Mouse (Mus musculus) kidney, embryonic 14.5 days (tissue): ENCODE data around the gene Lcmt2. TPM values are rescaled to one million over a fixed set of nuclear protein-coding genes. Genes with fewer than 3 reads are reported as not detected.
A peak's percentile ranks its signal among the peaks of the same experiment; 100 is the strongest.
"Not testable (repeated sequence)": the region's sequence is repeated elsewhere in the genome, so short reads cannot be mapped to it uniquely, and the experiment has no call there.

Source experiments
- ATAC-seq: fragments of 200-750 bp; cut with Nextera tagmentation; 2 replicates; pipeline ENCODE4 v1.8.0; 2017; ENCODE audit warnings: moderate number of reproducible peaks, mild to moderate bottlenecking, moderate TSS enrichment, moderate library complexity; ENCODE audit not compliant: low FRiP score, low TSS enrichment
- H3K27ac ChIP-seq: fragments of 300-500 bp; sonication (generic); 2 replicates; pipeline ENCODE4 v1.5.1; 2014; ENCODE audit warnings: low read depth, mild to moderate bottlenecking, low read length, moderate library complexity, mixed read lengths
- H3K27me3 ChIP-seq: fragments of 300-500 bp; sonication (generic); 2 replicates; pipeline ENCODE4 v1.6.1; 2014; ENCODE audit warnings: mild to moderate bottlenecking, low read length; ENCODE audit not compliant: control insufficient read depth, insufficient read depth
- H3K36me3 ChIP-seq: fragments of 300-500 bp; sonication (generic); 2 replicates; pipeline ENCODE4 v1.6.1; 2014; ENCODE audit warnings: low read length, mixed read lengths; ENCODE audit not compliant: control insufficient read depth, insufficient read depth
- H3K4me1 ChIP-seq: fragments of 300-500 bp; sonication (generic); 2 replicates; pipeline ENCODE4 v1.6.1; 2014; ENCODE audit warnings: low read length, mixed read lengths; ENCODE audit not compliant: control insufficient read depth, insufficient read depth
- H3K4me2 ChIP-seq: fragments of 300-500 bp; sonication (generic); replicated peaks from 2 replicates; pipeline ENCODE4 v1.6.1; 2014; ENCODE audit warnings: low read depth, mild to moderate bottlenecking, low read length
- H3K4me3 ChIP-seq: fragments of 300-500 bp; sonication (generic); 2 replicates; pipeline ENCODE4 v1.5.1; 2014; ENCODE audit warnings: mild to moderate bottlenecking, low read length
- H3K9ac ChIP-seq: fragments of 300-500 bp; sonication (generic); 2 replicates; pipeline ENCODE4 v1.6.1; 2014; ENCODE audit warnings: low read depth, mild to moderate bottlenecking, low read length, moderate library complexity
- H3K9me3 ChIP-seq: fragments of 300-500 bp; sonication (generic); 2 replicates; pipeline ENCODE4 v1.6.1; 2016; ENCODE audit warnings: low read length; ENCODE audit not compliant: control insufficient read depth
- WGBS: fragments of 180-500 bp; shearing (Covaris S2); extraction: QIAGEN DNeasy Blood & Tissue Kit; methylation state at CpG from one replicate; pipeline ENCODE4 v1.1.7; 2014; 5-methylcytosine and 5-hydroxymethylcytosine counted together
- polyA plus RNA-seq: library from polyadenylated mRNA; unstranded; fragments of >200 nt; fragmentation: Nextera tagmentation; extraction: Ambion mirVana; gene quantifications from 2 replicates; pipeline ENCODE4 v1.2.1, GENCODE M21; 2014

The Lcmt2 gene
- polyA plus RNA-seq, 1 experiment from 2014 or later: 22.1 TPM

DNA sequence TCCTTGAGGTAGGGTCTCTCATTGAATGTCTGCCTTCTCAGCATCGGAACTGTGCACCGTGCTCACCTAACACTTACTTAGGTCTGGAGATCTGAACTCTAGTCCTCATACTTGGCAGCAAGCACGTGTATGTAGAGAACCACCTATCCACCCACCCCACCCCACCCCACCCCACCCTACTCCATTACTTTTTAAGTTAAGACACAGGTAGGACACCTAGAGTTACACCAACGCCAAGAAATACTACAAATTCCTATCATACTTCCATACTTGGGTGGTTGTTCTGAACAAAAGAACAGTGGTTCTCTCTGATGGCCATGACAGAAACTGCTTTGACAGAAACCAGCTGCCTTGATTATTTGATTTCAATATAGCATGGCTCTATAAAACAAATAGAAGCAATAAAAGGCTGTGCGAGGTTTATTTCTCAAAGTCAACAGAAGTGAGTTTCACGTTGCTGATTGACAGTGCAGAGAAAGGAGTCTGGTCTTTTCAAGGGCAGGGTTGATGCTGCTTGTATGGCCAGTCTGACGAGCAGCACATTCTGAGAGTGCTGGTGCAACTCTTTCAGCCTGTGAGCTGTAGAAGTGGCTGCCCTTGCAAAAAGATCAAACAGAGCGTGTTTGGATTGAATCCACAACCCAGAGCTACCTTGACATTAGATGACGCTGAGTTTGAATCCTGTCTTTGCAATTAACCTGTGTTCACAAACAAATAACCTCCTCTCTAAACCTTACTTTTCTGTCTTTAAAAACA lies 11.4 kb downstream of the Lcmt2 start:
- no peaks in the 10 kb centered on the region for H3K27me3 ChIP-seq
- H3K9me3 ChIP-seq: no peaks in the 10 kb centered on the region
- no peaks in the 10 kb centered on the region for H3K4me1 ChIP-seq
- H3K9ac ChIP-seq: no peak overlapping the region
- 69% methylated on average over 9 of the region's 9 CpGs for WGBS
- no peaks in the 10 kb centered on the region for H3K36me3 ChIP-seq
- H3K27ac ChIP-seq: no peak overlapping the region
- ATAC-seq: no peak
- no peak overlapping the region for H3K4me3 ChIP-seq
- no peak overlapping the region for H3K4me2 ChIP-seq

DNA sequence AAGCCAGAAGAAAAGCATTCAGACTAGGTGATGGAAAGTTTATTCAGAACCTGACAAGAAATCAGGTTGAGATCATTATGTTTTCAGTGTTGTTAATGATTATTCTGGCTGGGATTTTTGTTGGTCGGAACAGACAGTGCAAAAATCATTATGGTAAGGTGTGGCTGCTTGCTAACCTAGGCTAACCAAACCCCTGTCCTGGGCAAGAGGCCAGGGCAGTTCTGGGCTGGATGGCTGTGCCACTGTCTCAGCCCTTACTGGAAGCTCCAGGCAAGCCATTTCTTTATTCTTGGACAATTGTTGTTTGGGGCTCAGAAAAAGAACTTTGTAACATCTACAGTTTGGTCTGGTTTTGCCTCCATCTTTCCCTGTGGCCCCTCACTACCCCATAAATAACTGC lies 12.9 kb downstream of the Lcmt2 start:
- no peaks in the 10 kb centered on the region for H3K9me3 ChIP-seq
- no peaks in the 10 kb centered on the region for H3K36me3 ChIP-seq
- no peak overlapping the region for H3K9ac ChIP-seq
- H3K27ac ChIP-seq: no peak overlapping the region
- ATAC-seq: no peak
- no peak overlapping the region for H3K4me2 ChIP-seq
- H3K4me1 ChIP-seq: no peaks in the 10 kb centered on the region
- H3K27me3 ChIP-seq: no peaks in the 10 kb centered on the region
- 71% methylated on average over 1 of the region's 1 CpGs for WGBS
- no peak overlapping the region for H3K4me3 ChIP-seq

DNA sequence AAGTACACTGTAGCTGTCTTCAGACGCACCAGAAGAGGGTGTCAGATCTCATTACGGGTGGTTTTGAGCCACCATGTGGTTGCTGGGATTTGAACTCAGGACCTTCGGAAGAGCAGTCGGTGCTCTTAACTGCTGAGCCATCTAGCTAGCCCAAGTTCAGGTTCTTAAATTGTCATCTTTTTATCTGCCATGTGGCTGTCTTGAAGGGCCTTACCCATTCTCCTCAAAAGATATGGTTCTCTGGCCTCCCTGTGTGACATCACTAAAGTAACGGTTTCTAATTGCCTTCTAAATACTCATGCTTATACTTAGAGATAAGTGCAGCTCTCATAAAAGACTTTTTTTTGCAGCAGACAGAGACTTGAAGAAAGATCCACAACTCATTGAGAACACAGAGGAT lies 14.2 kb downstream of the Lcmt2 start:
- not testable (repeated sequence) for H3K27me3 ChIP-seq, H3K9me3 ChIP-seq, ATAC-seq, H3K36me3 ChIP-seq, H3K4me3 ChIP-seq, H3K9ac ChIP-seq, H3K4me1 ChIP-seq, H3K27ac ChIP-seq, H3K4me2 ChIP-seq
- WGBS: 93% methylated on average over 5 of the region's 5 CpGs

DNA sequence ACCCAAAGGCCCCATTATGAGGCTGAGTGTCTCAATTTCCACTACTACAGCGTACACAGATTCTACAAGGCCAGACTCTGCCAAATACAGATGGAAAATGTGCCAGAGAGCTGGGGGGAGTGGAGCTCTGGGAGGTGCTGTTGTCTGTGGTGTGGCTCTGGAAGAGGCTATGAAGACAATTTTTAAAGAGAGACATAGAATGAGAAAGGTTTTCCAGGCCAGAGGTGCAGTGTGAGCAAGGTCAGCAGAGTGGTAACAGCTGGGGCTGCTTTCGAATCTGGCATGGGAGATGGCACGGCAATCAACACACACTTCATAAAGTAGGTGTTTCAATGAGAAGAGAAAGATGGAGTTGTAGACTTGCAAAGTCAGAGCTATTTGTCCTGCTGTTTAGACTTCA lies 21.2 kb downstream of the Lcmt2 start:
- H3K36me3 ChIP-seq: no peaks in the 10 kb centered on the region
- no peak overlapping the region for H3K27ac ChIP-seq
- no peaks in the 10 kb centered on the region for H3K4me1 ChIP-seq
- no peak for ATAC-seq
- no peak overlapping the region for H3K9ac ChIP-seq
- WGBS: 90% methylated on average over 3 of the region's 3 CpGs
- H3K4me2 ChIP-seq: no peak overlapping the region
- H3K4me3 ChIP-seq: no peak overlapping the region
- H3K9me3 ChIP-seq: no peaks in the 10 kb centered on the region
- no peaks in the 10 kb centered on the region for H3K27me3 ChIP-seq

DNA sequence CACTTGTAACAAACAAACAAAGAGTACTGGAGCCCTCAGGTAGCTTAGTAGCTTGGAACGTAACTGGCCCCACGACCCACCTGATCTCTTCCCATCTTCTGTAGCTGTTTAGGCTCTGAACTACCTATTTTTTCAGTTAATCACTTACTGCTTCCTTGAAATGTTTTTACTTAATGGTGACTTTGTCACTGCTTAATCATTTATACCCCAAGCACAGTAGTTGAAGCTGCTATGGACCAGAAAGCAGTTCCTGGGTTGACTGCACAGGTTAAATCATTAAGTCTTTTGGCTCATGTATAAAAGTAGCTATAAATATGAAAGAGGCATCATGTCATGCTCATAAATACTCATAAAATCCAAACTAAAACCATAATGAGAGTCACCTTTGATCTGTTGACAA lies 25.0 kb downstream of the Lcmt2 start:
- H3K27me3 ChIP-seq: no peaks in the 10 kb centered on the region
- no peak overlapping the region for H3K4me2 ChIP-seq
- H3K4me3 ChIP-seq: no peak overlapping the region
- no peaks in the 10 kb centered on the region for H3K4me1 ChIP-seq
- H3K9ac ChIP-seq: no peak overlapping the region
- no peak overlapping the region for H3K27ac ChIP-seq
- no peaks in the 10 kb centered on the region for H3K9me3 ChIP-seq
- no peaks in the 10 kb centered on the region for H3K36me3 ChIP-seq
- WGBS: 71% methylated on average over 2 of the region's 2 CpGs
- ATAC-seq: no peak

DNA sequence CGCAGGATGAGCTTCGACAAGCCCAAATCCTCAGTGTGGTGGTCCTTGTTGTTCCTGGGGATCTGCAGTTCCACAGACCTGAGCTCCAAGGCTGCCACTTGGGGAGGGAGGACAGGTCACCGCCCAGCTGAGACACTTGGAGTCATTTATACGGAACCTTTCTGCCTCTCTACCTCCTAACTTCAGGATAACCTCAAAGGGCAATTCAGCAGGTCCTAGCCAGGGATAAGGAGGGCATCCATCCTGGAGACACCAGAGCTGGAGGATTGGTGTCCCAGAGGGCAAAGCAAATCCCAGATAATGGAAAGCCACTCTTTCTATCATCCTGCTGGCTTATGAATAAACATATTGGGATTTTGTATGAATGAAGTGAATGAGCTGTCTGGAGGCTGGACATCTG lies 30.8 kb downstream of the Lcmt2 start, which contains the start of gene Tgm7:
Gene Tgm7 (minus strand): TSS at position 101 of the 400 bp plus-strand sequence.
- H3K4me3 ChIP-seq: no peak within 1 kb of the TSS
- no peak within 1 kb of the TSS for H3K9ac ChIP-seq
- 86% methylated on average over 4 of the region's 4 CpGs for WGBS
- H3K27me3 ChIP-seq: no peaks in the 10 kb centered on the region
- H3K27ac ChIP-seq: no peak within 1 kb of the TSS
- H3K4me2 ChIP-seq: no peak within 1 kb of the TSS
- H3K36me3 ChIP-seq: no peaks in the 10 kb centered on the region
- no peak for ATAC-seq
- H3K4me1 ChIP-seq: no peaks in the 10 kb centered on the region
- no peaks in the 10 kb centered on the region for H3K9me3 ChIP-seq

DNA sequence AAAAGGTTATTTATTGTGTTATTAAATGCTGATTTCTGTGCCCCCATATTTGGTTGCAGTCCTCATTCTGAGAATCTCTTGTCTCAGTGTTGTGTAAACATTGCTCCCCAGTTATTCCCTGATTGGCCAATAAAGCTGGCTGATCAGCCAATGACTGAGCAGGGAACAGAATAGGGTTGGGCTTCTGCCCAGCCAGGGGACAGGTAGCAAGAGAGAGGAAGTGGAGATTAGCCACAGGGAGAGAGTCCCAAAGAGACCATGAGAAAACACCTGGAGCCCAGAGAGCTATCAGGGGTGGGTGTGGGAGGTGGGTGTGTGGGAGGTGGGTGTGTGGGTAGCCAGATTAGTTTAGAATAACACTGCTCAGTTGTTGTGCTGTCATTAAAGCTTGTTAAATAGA lies 34.5 kb downstream of the Lcmt2 start:
- H3K4me3 ChIP-seq: no peak overlapping the region
- no peak overlapping the region for H3K4me2 ChIP-seq
- no peaks in the 10 kb centered on the region for H3K27me3 ChIP-seq
- no peaks in the 10 kb centered on the region for H3K4me1 ChIP-seq
- no peaks in the 10 kb centered on the region for H3K36me3 ChIP-seq
- no peaks in the 10 kb centered on the region for H3K9me3 ChIP-seq
- no peak overlapping the region for H3K9ac ChIP-seq
- no peak overlapping the region for H3K27ac ChIP-seq
- no peak for ATAC-seq

DNA sequence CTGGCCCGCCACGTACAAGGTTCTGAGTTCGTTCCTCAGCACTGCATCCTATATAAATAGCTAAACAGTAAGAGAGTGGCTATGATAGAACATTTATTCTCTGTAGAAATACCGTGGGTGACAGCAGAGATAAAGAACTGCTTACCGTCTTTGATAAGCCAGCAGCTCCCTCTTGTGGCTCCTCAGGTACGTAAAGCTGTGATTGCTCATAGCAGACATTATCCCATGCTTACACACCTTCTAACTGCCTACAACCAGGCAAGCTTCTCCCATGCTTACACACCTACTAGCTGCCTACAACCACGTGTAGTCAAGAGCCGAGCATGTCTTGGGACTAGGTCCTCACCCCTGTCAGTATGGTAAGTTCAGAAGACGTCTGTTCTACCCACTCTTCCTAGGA lies 38.4 kb downstream of the Lcmt2 start:
- ATAC-seq: peak; percentile 49; the same call in 1 of the 2 replicates
- Histone ChIP-seq H3K4me2 (no peak overlapping the region), H3K9ac (no peak overlapping the region), H3K27me3 (no peaks in the 10 kb centered on the region), H3K36me3 (no peaks in the 10 kb centered on the region), H3K4me3 (no peak overlapping the region), H3K27ac (no peak overlapping the region), H3K4me1 (no peaks in the 10 kb centered on the region), H3K9me3 (no peaks in the 10 kb centered on the region)
- 27% methylated on average over 9 of the region's 9 CpGs for WGBS

DNA sequence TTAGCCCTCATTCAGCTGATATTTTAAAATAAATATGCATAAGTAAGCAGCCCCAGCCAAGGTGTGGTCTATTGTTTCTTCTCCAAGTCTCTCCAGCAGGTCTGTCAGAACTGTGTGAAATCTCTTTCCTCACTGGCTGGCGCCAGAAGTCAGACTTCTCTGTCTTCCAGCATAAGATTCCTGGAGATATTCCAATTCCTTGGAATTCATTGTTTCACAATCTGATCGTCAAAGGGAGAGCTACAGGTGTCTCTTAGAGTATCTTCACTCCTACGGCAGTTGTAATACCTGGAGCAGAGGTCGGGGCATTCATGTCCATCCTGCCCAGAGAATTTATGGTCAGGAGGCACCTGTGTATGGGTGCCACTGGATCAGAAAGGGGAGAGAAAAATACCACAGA lies 50.7 kb downstream of the Lcmt2 start:
- 73% methylated on average over 4 of the region's 4 CpGs for WGBS
- no peak overlapping the region for H3K27ac ChIP-seq
- no peak overlapping the region for H3K4me3 ChIP-seq
- 0 out of 2 replicates have a peak, but pooled peaks cover 5% of the 10 kb centered on the region for H3K4me1 ChIP-seq
- H3K9ac ChIP-seq: no peak overlapping the region
- no peaks in the 10 kb centered on the region for H3K27me3 ChIP-seq
- no peaks in the 10 kb centered on the region for H3K9me3 ChIP-seq
- H3K4me2 ChIP-seq: no peak overlapping the region
- no peak for ATAC-seq
- H3K36me3 ChIP-seq: no peaks in the 10 kb centered on the region
